Mouse (Mus musculus): ENCODE results near the gene Asap2. TPM values are rescaled to one million over a fixed set of nuclear protein-coding genes. Genes with fewer than 3 reads are reported as not detected.
"Not testable (repeated sequence)": the region's sequence is repeated elsewhere in the genome, so short reads cannot be mapped to it uniquely, and the experiment has no call there.

Asap2 gene
- polyA plus RNA-seq (2012), result 0.01 and 0.03 TPM in 2 replicates

- not testable (repeated sequence) for H3K36me3 ChIP-seq (ENCODE audit: control insufficient read depth); H3K9me3 ChIP-seq (ENCODE audit: control insufficient read depth, low read length); H3K4me1 ChIP-seq (ENCODE audit: control insufficient read depth); H3K27me3 ChIP-seq (ENCODE audit: control insufficient read depth); H3K4me3 ChIP-seq (replicated peaks)
Measured at GRCm38 (mm10) chr12:20990132-20990531, at the start of gene Asap2. Gene Asap2 (plus strand): TSS chr12:20990459.

- not testable (repeated sequence) for H3K27me3 ChIP-seq (ENCODE audit: control insufficient read depth); H3K36me3 ChIP-seq (ENCODE audit: control insufficient read depth); H3K9me3 ChIP-seq (ENCODE audit: control insufficient read depth, low read length); H3K4me3 ChIP-seq (replicated peaks); H3K4me1 ChIP-seq (ENCODE audit: control insufficient read depth)
Measured at GRCm38 (mm10) chr12:20947051-20947997, 42.9 kb upstream of the Asap2 start.

- H3K9me3 ChIP-seq (ENCODE audit: control insufficient read depth, low read length); H3K27me3 ChIP-seq (ENCODE audit: control insufficient read depth); H3K4me1 ChIP-seq (ENCODE audit: control insufficient read depth); H3K36me3 ChIP-seq (ENCODE audit: control insufficient read depth); H3K4me3 ChIP-seq (replicated peaks): not testable (repeated sequence)
Measured at GRCm38 (mm10) chr12:20990579-20990978, 320 bp downstream of the Asap2 start.

GRCm38 (mm10) chr12:21030875-21031274, 40.6 kb downstream of the Asap2 start:
- not testable (repeated sequence) for H3K27me3 ChIP-seq (ENCODE audit: control insufficient read depth); H3K4me1 ChIP-seq (ENCODE audit: control insufficient read depth); H3K36me3 ChIP-seq (ENCODE audit: control insufficient read depth); H3K9me3 ChIP-seq (ENCODE audit: control insufficient read depth, low read length); H3K4me3 ChIP-seq (replicated peaks)

- H3K9me3 ChIP-seq (ENCODE audit: control insufficient read depth, low read length), result peaks cover 12% of the 10 kb centered on the region
- not testable (repeated sequence) for H3K4me1 ChIP-seq (ENCODE audit: control insufficient read depth); H3K4me3 ChIP-seq (replicated peaks); H3K36me3 ChIP-seq (ENCODE audit: control insufficient read depth); H3K27me3 ChIP-seq (ENCODE audit: control insufficient read depth)
Measured at GRCm38 (mm10) chr12:21046716-21047115, 56.5 kb downstream of the Asap2 start.

GRCm38 (mm10) chr12:21075731-21076130, 85.5 kb downstream of the Asap2 start:
- not testable (repeated sequence) for H3K4me3 ChIP-seq (replicated peaks); H3K9me3 ChIP-seq (ENCODE audit: control insufficient read depth, low read length); H3K27me3 ChIP-seq (ENCODE audit: control insufficient read depth); H3K4me1 ChIP-seq (ENCODE audit: control insufficient read depth); H3K36me3 ChIP-seq (ENCODE audit: control insufficient read depth)

GRCm38 (mm10) chr12:21090168-21090567, 99.9 kb downstream of the Asap2 start:
- H3K4me1 ChIP-seq (ENCODE audit: control insufficient read depth); H3K4me3 ChIP-seq (replicated peaks); H3K36me3 ChIP-seq (ENCODE audit: control insufficient read depth); H3K9me3 ChIP-seq (ENCODE audit: control insufficient read depth, low read length); H3K27me3 ChIP-seq (ENCODE audit: control insufficient read depth): not testable (repeated sequence)

GRCm38 (mm10) chr12:21092446-21092845, 102.2 kb downstream of the Asap2 start:
- not testable (repeated sequence) for H3K4me3 ChIP-seq (replicated peaks); H3K9me3 ChIP-seq (ENCODE audit: control insufficient read depth, low read length); H3K27me3 ChIP-seq (ENCODE audit: control insufficient read depth); H3K4me1 ChIP-seq (ENCODE audit: control insufficient read depth); H3K36me3 ChIP-seq (ENCODE audit: control insufficient read depth)

- H3K27me3 ChIP-seq (ENCODE audit: control insufficient read depth); H3K9me3 ChIP-seq (ENCODE audit: control insufficient read depth, low read length); H3K4me1 ChIP-seq (ENCODE audit: control insufficient read depth); H3K4me3 ChIP-seq (replicated peaks); H3K36me3 ChIP-seq (ENCODE audit: control insufficient read depth): not testable (repeated sequence)
Measured at GRCm38 (mm10) chr12:21097806-21098325, 107.6 kb downstream of the Asap2 start.

- H3K9me3 ChIP-seq (ENCODE audit: control insufficient read depth, low read length); H3K36me3 ChIP-seq (ENCODE audit: control insufficient read depth): not testable (repeated sequence)
- Histone ChIP-seq H3K27me3 (ENCODE audit: control insufficient read depth) (peaks cover 27% of the 10 kb centered on the region), H3K4me3 (replicated peaks) (peak overlapping the region; percentile 63), H3K4me1 (ENCODE audit: control insufficient read depth) (peaks cover 18% of the 10 kb centered on the region)
Measured at GRCm38 (mm10) chr12:21111116-21111475, 120.8 kb downstream of the Asap2 start.

Measured in erythroblast, embryonic 14.5 days (primary cell).